ENCODE assay signal across 8 mouse cellular contexts in the genomic region with DNA sequence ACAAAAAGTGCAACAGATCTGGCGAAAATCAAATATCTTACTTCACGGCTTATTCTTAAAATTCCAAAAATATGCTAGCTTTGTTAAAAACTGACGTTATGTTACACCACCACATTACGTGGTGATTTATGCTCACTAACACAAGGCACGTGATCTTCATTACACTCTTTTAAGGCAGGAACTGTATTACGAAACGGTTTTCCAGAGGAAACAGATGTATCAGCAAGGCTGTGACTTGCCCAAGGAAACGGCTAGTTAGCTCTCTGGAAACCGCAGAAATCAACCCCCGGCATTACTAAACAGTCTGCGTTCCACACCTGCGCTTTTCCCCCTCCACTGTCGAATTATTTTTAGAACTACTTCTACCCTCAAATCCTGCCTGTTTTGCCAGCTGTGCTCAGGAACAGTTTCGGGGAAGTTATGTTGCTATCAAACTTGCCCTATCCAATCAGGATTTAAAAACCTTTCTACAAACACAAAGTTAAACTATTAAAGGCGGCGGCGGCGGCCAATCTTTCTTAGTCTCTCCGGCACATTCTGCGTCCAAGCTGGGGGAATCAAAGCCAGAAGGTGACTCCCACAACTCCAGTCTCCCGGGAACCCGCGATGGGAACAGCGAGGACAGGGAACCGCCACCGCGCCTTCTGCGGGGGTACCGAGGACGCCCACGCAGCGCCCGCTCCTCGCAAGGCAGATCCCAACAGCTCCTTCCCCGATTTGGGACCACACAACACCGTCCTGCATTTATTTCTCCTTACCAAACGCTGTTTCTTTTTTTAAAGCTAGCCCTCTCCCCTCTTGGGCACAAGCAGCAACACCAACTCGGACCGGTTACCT. TPM values are rescaled to one million over a fixed set of nuclear protein-coding genes. Genes with fewer than 3 reads are reported as not detected.
DNase-seq lines count a peak whose midpoint lies in the region; ATAC-seq lines count a peak whose summit lies in the region.

No protein-coding gene starts in this region.

- H3K4me2 ChIP-seq in hindbrain, embryonic 16.5 days (ENCODE audit: low read length) = peak overlapping the region; percentile 69

- peak overlapping the region; percentile 79 for H3K9ac ChIP-seq in hindbrain, embryonic 16.5 days (ENCODE audit: low read depth, low read length)

- under 1% methylated on average over 39 of the region's 39 CpGs for WGBS in hindbrain, embryonic 16.5 days

- peak; percentile 34 for ATAC-seq in activated CD4-positive, CD25-positive, alpha-beta regulatory T cell, adult 4 months
- peak; percentile 48 for ATAC-seq in hindbrain, embryonic 16.5 days

- peak; percentile 29 to 50 for DNase-seq in cerebellum, postnatal 4 days (ENCODE audit: low spot score in 2 of 2)
- DNase-seq in gastrocnemius, adult 18-20 months (ENCODE audit: low spot score) = peak; percentile 67
- peak; percentile 58 for DNase-seq in left cerebral cortex, adult 11 months (ENCODE audit: low spot score)
- DNase-seq in lung, postnatal 36 days = peak; percentile 77
- DNase-seq in right cerebral cortex, adult 2 months (ENCODE audit: low spot score in 2 of 2) = peak; percentile 65 to 70
- peak; percentile 40 for DNase-seq in urinary bladder, postnatal 25 days (ENCODE audit: low spot score)

- peak overlapping the region; percentile 91 for H3K4me3 ChIP-seq in hindbrain, embryonic 16.5 days (ENCODE audit: low read length)

- no peaks in the 10 kb centered on the region for H3K36me3 ChIP-seq in hindbrain, embryonic 16.5 days (ENCODE audit: control insufficient read depth, insufficient read depth, low read length)

- H3K27ac ChIP-seq in hindbrain, embryonic 16.5 days (ENCODE audit: low read depth, low read length) = peak overlapping the region; percentile 89

- no peaks in the 10 kb centered on the region for H3K27me3 ChIP-seq in hindbrain, embryonic 16.5 days (replicated peaks; ENCODE audit: control insufficient read depth, insufficient read depth, low read length)

- H3K4me1 ChIP-seq in hindbrain, embryonic 16.5 days (ENCODE audit: control insufficient read depth, insufficient read depth, low read depth, low read length) = peaks cover 16% of the 10 kb centered on the region

- H3K9me3 ChIP-seq in hindbrain, embryonic 16.5 days (ENCODE audit: control insufficient read depth, low read length) = no peaks in the 10 kb centered on the region

RNA-seq across cellular contexts. Expression of gene Kansl1l, which starts 1.2 kb away (rescaled TPM):
- 1 to 10 TPM; 8.8 to 9.8 TPM for polyA plus RNA-seq in activated CD4-positive, CD25-positive, alpha-beta regulatory T cell, adult 4 months (2017; shearing (Covaris generic))
- 10 to 100 TPM; 20.5 to 21.0 TPM for total RNA-seq in gastrocnemius, adult 18-20 months (2021)
- 9.9 and 10.5 TPM in 2 replicates for polyA plus RNA-seq in hindbrain, embryonic 16.5 days (2015; fragmentation: Nextera tagmentation; extraction: Ambion mirVana)

RNA-seq across cellular contexts. Expression of gene Acadl, which starts 46.9 kb away (rescaled TPM):
- polyA plus RNA-seq in activated CD4-positive, CD25-positive, alpha-beta regulatory T cell, adult 4 months (2017; shearing (Covaris generic)) = 10 to 100 TPM; 39.2 to 41.8 TPM
- 100 to 1,000 TPM; 261 to 305 TPM for total RNA-seq in gastrocnemius, adult 18-20 months (2021)
- 65.8 and 74.9 TPM in 2 replicates for polyA plus RNA-seq in hindbrain, embryonic 16.5 days (2015; fragmentation: Nextera tagmentation; extraction: Ambion mirVana)

Comparison
In these comparisons a context has a peak if more than half of its experiments do, and no peak if none do; other contexts are left out.
1. Peak in every context shown above with its lines: DNase-seq, ATAC-seq, H3K4me3 ChIP-seq and H3K27ac ChIP-seq.